Mouse (Mus musculus) limb, embryonic 12.5 days (tissue): ENCODE measurements around the gene Lpar2. TPM values are rescaled to one million over a fixed set of nuclear protein-coding genes. Genes with fewer than 3 reads are reported as not detected.

Experiments
- ATAC-seq: fragments of 200-750 bp; cut with Nextera tagmentation; 2 replicates; pipeline ENCODE4 v1.8.0; 2017; ENCODE audit warnings: low read depth, moderate TSS enrichment; ENCODE audit not compliant: insufficient number of reproducible peaks, insufficient read depth, low FRiP score, low TSS enrichment
- H3K27ac ChIP-seq: fragments of 300-500 bp; sonication (generic); 2 replicates; pipeline ENCODE4 v1.5.1; 2016; ENCODE audit warnings: mild to moderate bottlenecking, moderate library complexity
- H3K27me3 ChIP-seq: fragments of 300-500 bp; sonication (generic); 2 replicates; pipeline ENCODE4 v1.6.1; 2016; ENCODE audit warnings: mild to moderate bottlenecking, moderate library complexity
- H3K36me3 ChIP-seq: fragments of 300-500 bp; sonication (generic); 2 replicates; pipeline ENCODE4 v1.6.1; 2016; ENCODE audit warnings: mild to moderate bottlenecking, moderate library complexity
- H3K4me1 ChIP-seq: fragments of 300-500 bp; sonication (generic); replicated peaks from 2 replicates; pipeline ENCODE4 v1.6.1; 2016
- H3K4me2 ChIP-seq: fragments of 300-500 bp; sonication (generic); 2 replicates; pipeline ENCODE4 v1.6.1; 2016; ENCODE audit warnings: mild to moderate bottlenecking, moderate library complexity
- H3K4me3 ChIP-seq: fragments of 300-500 bp; sonication (generic); replicated peaks from 2 replicates; pipeline ENCODE4 v1.5.1; 2016; ENCODE audit warnings: mild to moderate bottlenecking
- H3K9ac ChIP-seq: fragments of 300-500 bp; sonication (generic); replicated peaks from 2 replicates; pipeline ENCODE4 v1.6.1; 2016; ENCODE audit warnings: mild to moderate bottlenecking, moderate library complexity
- H3K9me3 ChIP-seq: fragments of 300-500 bp; sonication (generic); 2 replicates; pipeline ENCODE4 v1.6.1; 2016; ENCODE audit warnings: mild to moderate bottlenecking, moderate library complexity
- WGBS: fragments of 180-500 bp; shearing (Covaris S2); methylation state at CpG from one replicate; pipeline ENCODE4 v1.1.7; 2016; 5-methylcytosine and 5-hydroxymethylcytosine counted together
- polyA plus RNA-seq: library from polyadenylated mRNA; unstranded; fragments of >200 nt; fragmentation: Nextera tagmentation; extraction: Ambion mirVana; gene quantifications from 2 replicates; pipeline ENCODE4 v1.2.1, GENCODE M21; 2016

Gene Lpar2
- polyA plus RNA-seq, 1 experiment from 2014 or later = 1.3 TPM

- no peak overlapping the region for H3K27ac ChIP-seq
- H3K36me3 ChIP-seq = peaks cover 67% of the 10 kb centered on the region
- no peaks in the 10 kb centered on the region for H3K9me3 ChIP-seq
- no peak overlapping the region for H3K4me3 ChIP-seq
- no peaks in the 10 kb centered on the region for H3K27me3 ChIP-seq
- 90% methylated on average over 5 of the region's 5 CpGs for WGBS
- H3K9ac ChIP-seq = 0 out of 2 replicates have a peak overlapping the region, but pooled peaks have one; percentile 12
- no peak overlapping the region for H3K4me2 ChIP-seq
- ATAC-seq = no peak
- peaks cover 13% of the 10 kb centered on the region for H3K4me1 ChIP-seq
Measured at GRCm38 (mm10) chr8:69807236-69807635, 15.0 kb upstream of the Lpar2 start.

GRCm38 (mm10) chr8:69808094-69808863 lies 13.9 kb upstream of the Lpar2 start, which contains the start of gene Gmip:
Gmip (plus strand) TSS chr8:69808679.
- peaks cover 57% of the 10 kb centered on the region for H3K36me3 ChIP-seq
- H3K27ac ChIP-seq = no peak within 1 kb of the TSS
- no peaks in the 10 kb centered on the region for H3K9me3 ChIP-seq

GRCm38 (mm10) chr8:69808864-69809403 lies 13.3 kb upstream of the Lpar2 start:
- Histone ChIP-seq H3K4me3 (peak overlapping the region; percentile 51), H3K4me2 (peak overlapping the region; percentile 95), H3K9ac (peak overlapping the region; percentile 65), H3K4me1 (peaks cover 13% of the 10 kb centered on the region), H3K27me3 (no peaks in the 10 kb centered on the region), H3K36me3 (peaks cover 57% of the 10 kb centered on the region), H3K27ac (no peak overlapping the region), H3K9me3 (no peaks in the 10 kb centered on the region)
- 1% methylated on average over 23 of the region's 23 CpGs for WGBS
- ATAC-seq = peak; percentile 16; the same call in 1 of the 2 replicates

More at GRCm38 (mm10) chr8:69808094-69808863, 13.9 kb upstream of the Lpar2 start, which contains the start of gene Gmip:
- Histone ChIP-seq H3K4me2 (peak within 1 kb of the TSS; percentile 95), H3K4me1 (peaks cover 13% of the 10 kb centered on the region), H3K27me3 (no peaks in the 10 kb centered on the region), H3K9ac (peak within 1 kb of the TSS; percentile 65), H3K4me3 (peak within 1 kb of the TSS; percentile 51)
- peak; percentile 60 for ATAC-seq
- 6% methylated on average over 25 of the region's 28 CpGs for WGBS

GRCm38 (mm10) chr8:69809820-69810219 lies 12.4 kb upstream of the Lpar2 start:
- H3K4me3 ChIP-seq = no peak overlapping the region
- H3K36me3 ChIP-seq = peaks cover 58% of the 10 kb centered on the region
- no peak for ATAC-seq
- H3K4me2 ChIP-seq = no peak overlapping the region; the same call in 1 of the 2 replicates
- H3K4me1 ChIP-seq = peaks cover 13% of the 10 kb centered on the region
- 53% methylated on average over 3 of the region's 3 CpGs for WGBS
- H3K27ac ChIP-seq = no peak overlapping the region
- H3K27me3 ChIP-seq = no peaks in the 10 kb centered on the region
- H3K9me3 ChIP-seq = no peaks in the 10 kb centered on the region
- no peak overlapping the region for H3K9ac ChIP-seq

- no peaks in the 10 kb centered on the region for H3K4me1 ChIP-seq
- H3K27ac ChIP-seq = no peak overlapping the region
- no peak for ATAC-seq
- no peak overlapping the region for H3K4me3 ChIP-seq
- no peak overlapping the region for H3K9ac ChIP-seq
- no peak overlapping the region for H3K4me2 ChIP-seq
- H3K36me3 ChIP-seq = peaks cover 56% of the 10 kb centered on the region
- 94% methylated on average over 2 of the region's 2 CpGs for WGBS
- no peaks in the 10 kb centered on the region for H3K9me3 ChIP-seq
- no peaks in the 10 kb centered on the region for H3K27me3 ChIP-seq
Measured at GRCm38 (mm10) chr8:69814881-69815280, 7.3 kb upstream of the Lpar2 start.

- no peaks in the 10 kb centered on the region for H3K9me3 ChIP-seq
- 91% methylated on average over 4 of the region's 4 CpGs for WGBS
- no peak for ATAC-seq
- no peaks in the 10 kb centered on the region for H3K27me3 ChIP-seq
- H3K4me3 ChIP-seq = no peak overlapping the region
- H3K4me1 ChIP-seq = no peaks in the 10 kb centered on the region
- no peak overlapping the region for H3K27ac ChIP-seq
- H3K9ac ChIP-seq = no peak overlapping the region
- H3K36me3 ChIP-seq = peaks cover 56% of the 10 kb centered on the region
- no peak overlapping the region for H3K4me2 ChIP-seq
Measured at GRCm38 (mm10) chr8:69815396-69815795, 6.8 kb upstream of the Lpar2 start.

- no peak overlapping the region for H3K4me3 ChIP-seq
- H3K36me3 ChIP-seq = peaks cover 46% of the 10 kb centered on the region
- H3K4me2 ChIP-seq = no peak overlapping the region
- peaks cover 31% of the 10 kb centered on the region for H3K4me1 ChIP-seq
- no peaks in the 10 kb centered on the region for H3K27me3 ChIP-seq
- H3K9me3 ChIP-seq = no peaks in the 10 kb centered on the region
- ATAC-seq = no peak
- H3K9ac ChIP-seq = no peak overlapping the region
- WGBS = 74% methylated on average over 9 of the region's 9 CpGs
- no peak overlapping the region for H3K27ac ChIP-seq
Measured at GRCm38 (mm10) chr8:69820466-69820865, 1.8 kb upstream of the Lpar2 start.

GRCm38 (mm10) chr8:69821971-69822385 lies 251 bp upstream of the Lpar2 start:
- WGBS = under 1% methylated on average over 16 of the region's 22 CpGs
- ATAC-seq = peak; percentile 34; the same call in 1 of the 2 replicates

GRCm38 (mm10) chr8:69826371-69826770 lies 4.1 kb downstream of the Lpar2 start:
- Histone ChIP-seq H3K4me2 (no peak overlapping the region), H3K4me1 (peaks cover 28% of the 10 kb centered on the region), H3K9ac (no peak overlapping the region), H3K9me3 (no peaks in the 10 kb centered on the region), H3K4me3 (no peak overlapping the region), H3K27ac (no peak overlapping the region), H3K27me3 (no peaks in the 10 kb centered on the region), H3K36me3 (peaks cover 66% of the 10 kb centered on the region)
- 94% methylated on average over 12 of the region's 12 CpGs for WGBS
- no peak for ATAC-seq

More at GRCm38 (mm10) chr8:69821971-69822385, 251 bp upstream of the Lpar2 start:
- Histone ChIP-seq H3K36me3 (peaks cover 43% of the 10 kb centered on the region), H3K4me1 (peaks cover 31% of the 10 kb centered on the region), H3K4me2 (peak overlapping the region; percentile 80), H3K27me3 (no peaks in the 10 kb centered on the region), H3K9ac (peak overlapping the region; percentile 76), H3K27ac (peak overlapping the region; percentile 87; the same call in 1 of the 2 replicates), H3K9me3 (no peaks in the 10 kb centered on the region), H3K4me3 (peak overlapping the region; percentile 64)

GRCm38 (mm10) chr8:69832298-69832853 lies 10.1 kb downstream of the Lpar2 start, which contains the start of gene Pbx4:
Pbx4 (plus strand) TSS chr8:69832491.
- peak; percentile 98 for ATAC-seq
- Histone ChIP-seq H3K27me3 (no peaks in the 10 kb centered on the region), H3K4me1 (peaks cover 10% of the 10 kb centered on the region; the same call in 1 of the 2 replicates), H3K27ac (peak within 1 kb of the TSS; percentile 64; the same call in 1 of the 2 replicates), H3K36me3 (peaks cover 30% of the 10 kb centered on the region), H3K9me3 (no peaks in the 10 kb centered on the region), H3K4me2 (peak within 1 kb of the TSS; percentile 83), H3K4me3 (peak within 1 kb of the TSS; percentile 54), H3K9ac (peak within 1 kb of the TSS; percentile 65)
- 0% methylated on average over 38 of the region's 38 CpGs for WGBS

GRCm38 (mm10) chr8:69837057-69837682 lies 14.9 kb downstream of the Lpar2 start:
- peaks cover 6% of the 10 kb centered on the region; the same call in 1 of the 2 replicates for H3K4me1 ChIP-seq
- no peaks in the 10 kb centered on the region for H3K27me3 ChIP-seq
- no peak overlapping the region for H3K4me3 ChIP-seq
- no peaks in the 10 kb centered on the region for H3K36me3 ChIP-seq
- no peaks in the 10 kb centered on the region for H3K9me3 ChIP-seq
- no peak overlapping the region for H3K4me2 ChIP-seq
- no peak overlapping the region for H3K27ac ChIP-seq
- 73% methylated on average over 8 of the region's 8 CpGs for WGBS
- no peak overlapping the region for H3K9ac ChIP-seq
- no peak for ATAC-seq
